Mouse (Mus musculus): ENCODE data around the gene Ufc1. TPM values are rescaled to one million over a fixed set of nuclear protein-coding genes. Genes with fewer than 3 reads are reported as not detected.

Gene Ufc1
- total and polyA plus RNA-seq, 3 experiments: 71.4 to 115 (median 98.4) TPM

- H3K4me1 ChIP-seq (ENCODE audit: control insufficient read depth in 1 of 2, insufficient read depth in 2 of 2): peaks cover 17 to 34% of the 10 kb centered on the region in 2 experiments
- in situ Hi-C loops (cut with MboI; ENCODE audit: low pct_ligation_motif_present, low pct_unique_long_range_greater_than_20kb, low sequenced_read_pairs) (loop anchor here (5.0 kb wide), 1 partner anchor 34 kb away; no protein-coding TSS in a partner anchor), dilution Hi-C loops (cut with MboI; ENCODE audit: extremely low pct_ligation_motif_present, extremely low pct_unique_long_range_greater_than_20kb, low sequenced_read_pairs) (no loop called here)
- no peak overlapping the region for H3K27ac ChIP-seq (ENCODE audit: insufficient read depth, low read depth)
- DNase-seq (ENCODE audit: extremely low read depth): no peak
- peaks cover under 1% of the 10 kb centered on the region for H3K79me2 ChIP-seq (replicated peaks; ENCODE audit: control insufficient read depth, extremely low read depth, insufficient read depth, poor library complexity, severe bottlenecking)
- peaks cover 3% of the 10 kb centered on the region for H3K9me3 ChIP-seq (replicated peaks; ENCODE audit: low read length)
- TF ChIP-seq PAX5 (IDR thresholded peaks at IDR 0.05; ENCODE audit: low read length): no peak
- no peak for TF ChIP-seq ELF1 (IDR thresholded peaks at IDR 0.05; ENCODE audit: low read depth, low read length)
- no peak for TF ChIP-seq UBTF (IDR thresholded peaks at IDR 0.05; ENCODE audit: low read depth, low read length)
- no peak for TF ChIP-seq MEF2A (IDR thresholded peaks at IDR 0.05; ENCODE audit: borderline replicate concordance, low read depth, low read length)
- no peak for TF ChIP-seq ETS1 (conservative IDR thresholded peaks at IDR 0.05; ENCODE audit: low read depth, low read length)
- no peak for TF ChIP-seq ZNF384 (IDR thresholded peaks at IDR 0.05; ENCODE audit: low read depth, low read length)
- no peak for TF ChIP-seq POLR2A (IDR thresholded peaks at IDR 0.05; ENCODE audit: low read depth, low read length)
- TF ChIP-seq MAX (IDR thresholded peaks at IDR 0.05; ENCODE audit: low read length): no peak
- TF ChIP-seq SMC3 (IDR thresholded peaks at IDR 0.05; ENCODE audit: low read depth, low read length): no peak
- no peak for TF ChIP-seq EP300 (IDR thresholded peaks at IDR 0.05; ENCODE audit: low read length)
- no peak for TF ChIP-seq ZMIZ1 (IDR thresholded peaks at IDR 0.05; ENCODE audit: low read depth, low read length)
- no peak for TF ChIP-seq CTCF (conservative IDR thresholded peaks at IDR 0.05 in 1 of 2, IDR thresholded peaks at IDR 0.05 in 1 of 2; ENCODE audit: low read depth in 2 of 2, low read length in 2 of 2)
- no peak for TF ChIP-seq MAZ (IDR thresholded peaks at IDR 0.05; ENCODE audit: low read depth, low read length)
- no peak for TF ChIP-seq JUND (conservative IDR thresholded peaks at IDR 0.05; ENCODE audit: low read depth, low read length)
- no peak for TF ChIP-seq IRF4 (IDR thresholded peaks at IDR 0.05; ENCODE audit: low read depth, low read length)
- no peak for TF ChIP-seq USF1 (IDR thresholded peaks at IDR 0.05; ENCODE audit: low read depth, low read length)
- TF ChIP-seq E2F4 (IDR thresholded peaks at IDR 0.05; ENCODE audit: insufficient replicate concordance, low read depth, low read length): no peak
- TF ChIP-seq ZC3H11A (IDR thresholded peaks at IDR 0.05; ENCODE audit: low read depth, low read length): no peak
- TF ChIP-seq RCOR1 (conservative IDR thresholded peaks at IDR 0.05; ENCODE audit: low read depth, low read length): no peak
- TF ChIP-seq CHD1 (IDR thresholded peaks at IDR 0.05; ENCODE audit: low read depth, low read length): no peak
- H3K4me3 ChIP-seq (replicated peaks in 1 of 3; ENCODE audit: low read depth in 2 of 3, low read length in 2 of 3, poor library complexity in 1 of 3): no peak overlapping the region
- H3K9ac ChIP-seq (ENCODE audit: insufficient read depth, low read depth): no peak overlapping the region
- no peak overlapping the region for H3K4me2 ChIP-seq (ENCODE audit: insufficient read depth, low read depth, poor library complexity, severe bottlenecking)
- H3K36me3 ChIP-seq (replicated peaks in 1 of 2; ENCODE audit: control insufficient read depth in 1 of 2, insufficient read depth in 1 of 2, low read length in 1 of 2): no peaks in the 10 kb centered on the region
- H3K27me3 ChIP-seq (replicated peaks): peaks cover 20% of the 10 kb centered on the region
These were observed 43.1 kb downstream of the Ufc1 start for GRCm38 (mm10) chr1:171251594-171252324.
